Mouse (Mus musculus) hindbrain, embryonic 13.5 days (tissue): Measurements from ENCODE around the gene Fabp1. TPM values are rescaled to one million over a fixed set of nuclear protein-coding genes. Genes with fewer than 3 reads are reported as not detected.

Source experiments
- ATAC-seq: fragments of 200-750 bp; cut with Nextera tagmentation; 2 replicates; pipeline ENCODE4 v1.8.0; 2017; ENCODE audit warnings: moderate TSS enrichment; ENCODE audit not compliant: low FRiP score
- H3K27ac ChIP-seq: fragments of 300-500 bp; sonication (generic); 2 replicates; pipeline ENCODE4 v1.5.1; 2015; ENCODE audit warnings: inconsistent platforms, mild to moderate bottlenecking, moderate library complexity
- H3K27me3 ChIP-seq: fragments of 300-500 bp; sonication (generic); 2 replicates; pipeline ENCODE4 v1.6.1; 2015; ENCODE audit warnings: mild to moderate bottlenecking, inconsistent platforms
- H3K36me3 ChIP-seq: fragments of 300-500 bp; sonication (generic); 2 replicates; pipeline ENCODE4 v1.6.1; 2015; ENCODE audit warnings: mild to moderate bottlenecking, inconsistent platforms
- H3K4me1 ChIP-seq: fragments of 300-500 bp; sonication (generic); replicated peaks from 2 replicates; pipeline ENCODE4 v1.6.1; 2015; ENCODE audit warnings: inconsistent platforms
- H3K4me2 ChIP-seq: fragments of 300-500 bp; sonication (generic); 2 replicates; pipeline ENCODE4 v1.6.1; 2015; ENCODE audit warnings: inconsistent platforms, mild to moderate bottlenecking, moderate library complexity
- H3K4me3 ChIP-seq: fragments of 300-500 bp; sonication (generic); 2 replicates; pipeline ENCODE4 v1.5.1; 2015; ENCODE audit warnings: mild to moderate bottlenecking, inconsistent platforms
- H3K9ac ChIP-seq: fragments of 300-500 bp; sonication (generic); 2 replicates; pipeline ENCODE4 v1.6.1; 2015; ENCODE audit warnings: mild to moderate bottlenecking, inconsistent platforms
- H3K9me3 ChIP-seq: fragments of 300-500 bp; sonication (generic); 2 replicates; pipeline ENCODE4 v1.6.1; 2016; ENCODE audit warnings: inconsistent platforms
- WGBS: fragments of 180-500 bp; shearing (Covaris S2); methylation state at CpG from one replicate; pipeline ENCODE4 v1.1.7; 2015; 5-methylcytosine and 5-hydroxymethylcytosine counted together
- polyA plus RNA-seq: library from polyadenylated mRNA; unstranded; fragments of >200 nt; fragmentation: Nextera tagmentation; extraction: Ambion mirVana; gene quantifications from 2 replicates; pipeline ENCODE4 v1.2.1, GENCODE M21; 2015

The Fabp1 gene
- not detected in 2 replicates for polyA plus RNA-seq

DNA sequence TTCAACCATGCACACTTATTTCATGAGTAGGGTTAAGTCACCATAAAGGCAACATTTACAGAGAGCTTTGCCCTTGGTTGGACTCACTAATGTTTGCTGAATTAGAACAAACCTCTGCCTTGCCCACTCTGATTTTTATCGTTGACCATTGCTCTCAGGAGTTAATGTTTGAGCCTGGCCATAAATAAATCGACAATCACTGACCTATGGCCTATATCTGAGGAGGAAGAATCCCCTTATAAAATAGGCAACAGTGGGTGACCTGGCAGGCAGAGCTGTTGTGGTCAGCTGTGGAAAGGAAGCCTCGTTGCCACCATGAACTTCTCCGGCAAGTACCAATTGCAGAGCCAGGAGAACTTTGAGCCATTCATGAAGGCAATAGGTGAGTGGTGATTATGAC lies at the start of gene Fabp1:
Gene Fabp1, plus strand, starts transcription at position 216 of the 400 bp plus-strand sequence.
- H3K27ac ChIP-seq: no peak within 1 kb of the TSS
- no peak within 1 kb of the TSS for H3K4me3 ChIP-seq
- H3K4me2 ChIP-seq: no peak within 1 kb of the TSS
- H3K4me1 ChIP-seq: no peaks in the 10 kb centered on the region
- H3K36me3 ChIP-seq: no peaks in the 10 kb centered on the region
- H3K9me3 ChIP-seq: no peaks in the 10 kb centered on the region
- H3K27me3 ChIP-seq: no peaks in the 10 kb centered on the region
- WGBS: 86% methylated on average over 4 of the region's 4 CpGs
- ATAC-seq: no peak
- H3K9ac ChIP-seq: no peak within 1 kb of the TSS

DNA sequence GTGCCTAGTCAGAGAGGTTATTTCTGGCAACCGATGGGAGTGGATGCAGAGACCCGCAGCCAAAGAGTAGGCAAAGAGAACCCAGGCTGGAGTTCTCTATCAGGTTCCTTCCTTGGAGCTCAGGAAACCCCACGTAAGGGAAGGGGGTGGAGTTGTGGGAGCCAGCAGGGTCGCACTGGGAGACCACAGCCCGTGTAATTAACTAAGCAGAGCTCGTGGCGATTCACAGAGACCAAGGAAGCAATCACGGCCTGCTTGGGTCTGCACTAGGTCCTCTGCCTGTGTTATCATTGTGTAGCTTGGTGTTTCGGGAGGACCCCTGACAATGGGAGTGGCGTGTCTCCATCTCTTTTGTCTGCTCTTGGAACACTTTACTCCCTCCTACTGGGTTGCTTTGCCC lies 48.5 kb upstream of the Fabp1 start:
- no peak overlapping the region for H3K27ac ChIP-seq
- no peaks in the 10 kb centered on the region for H3K27me3 ChIP-seq
- no peak overlapping the region for H3K9ac ChIP-seq
- H3K9me3 ChIP-seq: no peaks in the 10 kb centered on the region
- no peak overlapping the region for H3K4me3 ChIP-seq
- no peaks in the 10 kb centered on the region for H3K36me3 ChIP-seq
- H3K4me2 ChIP-seq: no peak overlapping the region
- 35% methylated on average over 10 of the region's 10 CpGs for WGBS
- ATAC-seq: no peak
- H3K4me1 ChIP-seq: no peaks in the 10 kb centered on the region

- 87% methylated on average over 4 of the region's 4 CpGs for WGBS
- H3K36me3 ChIP-seq: no peaks in the 10 kb centered on the region
- H3K4me1 ChIP-seq: no peaks in the 10 kb centered on the region
- no peak overlapping the region for H3K4me3 ChIP-seq
- no peak overlapping the region for H3K27ac ChIP-seq
- no peak overlapping the region for H3K4me2 ChIP-seq
- no peaks in the 10 kb centered on the region for H3K9me3 ChIP-seq
- no peaks in the 10 kb centered on the region for H3K27me3 ChIP-seq
- no peak overlapping the region for H3K9ac ChIP-seq
- no peak for ATAC-seq
Observed at GRCm38 (mm10) chr6:71153486-71153885, 46.1 kb upstream of the Fabp1 start.

- Histone ChIP-seq H3K4me1 (no peaks in the 10 kb centered on the region), H3K27me3 (no peaks in the 10 kb centered on the region), H3K4me2 (no peak overlapping the region), H3K4me3 (no peak overlapping the region), H3K27ac (no peak overlapping the region), H3K9ac (no peak overlapping the region), H3K9me3 (no peaks in the 10 kb centered on the region), H3K36me3 (no peaks in the 10 kb centered on the region)
- ATAC-seq: no peak
- 80% methylated on average over 6 of the region's 6 CpGs for WGBS
Observed at GRCm38 (mm10) chr6:71154861-71155260, 44.8 kb upstream of the Fabp1 start.

DNA sequence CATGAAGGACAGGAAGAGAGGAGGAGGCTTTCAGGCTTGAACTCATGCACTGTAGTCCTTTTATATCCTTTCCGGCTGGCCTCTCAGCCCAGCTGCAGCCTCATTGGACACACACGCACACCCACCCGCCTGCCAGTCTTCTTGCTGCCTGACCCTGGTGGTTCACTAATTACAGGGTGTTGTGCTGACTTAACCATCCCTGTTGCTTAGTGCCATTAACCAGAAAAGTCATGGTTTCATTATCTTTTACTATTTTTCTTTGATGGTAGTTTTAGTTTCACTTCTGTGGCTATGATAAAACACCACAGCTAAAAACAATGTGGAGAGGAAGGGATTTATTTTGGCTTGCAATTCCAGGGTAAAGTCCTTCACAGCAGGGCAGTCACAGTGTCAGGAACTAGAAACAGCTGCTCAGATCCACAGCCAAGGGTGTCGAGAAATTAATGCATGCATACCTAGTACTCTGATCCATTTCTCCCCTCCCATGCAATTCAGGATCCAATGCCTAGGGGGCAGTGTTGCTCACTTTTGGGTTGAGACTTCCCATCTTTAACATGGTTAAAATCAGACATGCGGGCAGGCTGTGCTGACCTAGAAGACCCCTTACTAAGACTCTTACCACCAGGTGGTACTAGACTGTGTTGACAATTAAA lies 42.8 kb upstream of the Fabp1 start:
- Histone ChIP-seq H3K9ac (no peak overlapping the region), H3K4me1 (no peaks in the 10 kb centered on the region), H3K4me3 (no peak overlapping the region), H3K27ac (no peak overlapping the region), H3K36me3 (no peaks in the 10 kb centered on the region), H3K9me3 (no peaks in the 10 kb centered on the region), H3K4me2 (no peak overlapping the region), H3K27me3 (no peaks in the 10 kb centered on the region)
- 77% methylated on average over 5 of the region's 5 CpGs for WGBS
- no peak for ATAC-seq

DNA sequence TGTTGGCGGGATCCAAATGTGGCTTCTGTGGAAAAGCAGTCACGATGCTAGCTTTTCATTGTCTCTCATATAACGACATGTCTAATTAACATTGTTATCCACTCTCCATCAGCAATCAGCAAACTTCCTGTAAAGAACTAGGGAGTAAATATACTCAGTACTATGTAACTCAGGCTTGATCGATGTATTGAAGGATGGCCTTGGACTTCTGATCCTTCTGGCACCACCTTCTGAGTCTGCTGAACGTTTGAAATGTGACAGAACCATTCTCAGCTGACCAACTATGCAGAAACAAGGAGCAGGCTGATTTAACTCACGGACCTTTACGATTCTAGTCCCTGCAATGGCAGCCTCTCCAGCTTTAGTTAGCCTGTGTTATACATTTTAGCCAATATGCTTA lies 38.3 kb upstream of the Fabp1 start:
- Histone ChIP-seq H3K27ac (no peak overlapping the region), H3K4me1 (no peaks in the 10 kb centered on the region), H3K9me3 (no peaks in the 10 kb centered on the region), H3K27me3 (no peaks in the 10 kb centered on the region), H3K4me3 (no peak overlapping the region), H3K4me2 (no peak overlapping the region), H3K9ac (no peak overlapping the region), H3K36me3 (no peaks in the 10 kb centered on the region)
- WGBS: 83% methylated on average over 7 of the region's 7 CpGs
- no peak for ATAC-seq

GRCm38 (mm10) chr6:71162269-71162668 lies 37.4 kb upstream of the Fabp1 start:
- Histone ChIP-seq H3K9ac (no peak overlapping the region), H3K27me3 (no peaks in the 10 kb centered on the region), H3K36me3 (no peaks in the 10 kb centered on the region), H3K4me1 (no peaks in the 10 kb centered on the region), H3K4me3 (no peak overlapping the region), H3K9me3 (no peaks in the 10 kb centered on the region), H3K4me2 (no peak overlapping the region), H3K27ac (no peak overlapping the region)
- no peak for ATAC-seq
- WGBS: 61% methylated on average over 4 of the region's 4 CpGs

GRCm38 (mm10) chr6:71164394-71164793 lies 35.2 kb upstream of the Fabp1 start:
- Histone ChIP-seq H3K4me1 (no peaks in the 10 kb centered on the region), H3K4me3 (no peak overlapping the region), H3K4me2 (no peak overlapping the region), H3K9ac (no peak overlapping the region), H3K27me3 (no peaks in the 10 kb centered on the region), H3K36me3 (no peaks in the 10 kb centered on the region), H3K9me3 (no peaks in the 10 kb centered on the region), H3K27ac (no peak overlapping the region)
- WGBS: 40% methylated on average over 6 of the region's 6 CpGs
- ATAC-seq: no peak

- WGBS: 62% methylated on average over 6 of the region's 6 CpGs
- ATAC-seq: 0 out of 2 replicates have a peak, but pooled peaks have one; percentile 17
Observed at GRCm38 (mm10) chr6:71166551-71167169, 33.0 kb upstream of the Fabp1 start.

GRCm38 (mm10) chr6:71172812-71173580 lies 26.6 kb upstream of the Fabp1 start:
- Histone ChIP-seq H3K9ac (no peak overlapping the region), H3K4me3 (no peak overlapping the region), H3K27me3 (no peaks in the 10 kb centered on the region), H3K4me1 (no peaks in the 10 kb centered on the region), H3K9me3 (no peaks in the 10 kb centered on the region), H3K4me2 (no peak overlapping the region), H3K27ac (no peak overlapping the region), H3K36me3 (no peaks in the 10 kb centered on the region)
- ATAC-seq: no peak
- WGBS: 91% methylated on average over 10 of the region's 10 CpGs

More at GRCm38 (mm10) chr6:71166551-71167169, 33.0 kb upstream of the Fabp1 start:
- Histone ChIP-seq H3K27me3 (no peaks in the 10 kb centered on the region), H3K4me2 (no peak overlapping the region), H3K9ac (no peak overlapping the region), H3K36me3 (no peaks in the 10 kb centered on the region), H3K4me3 (no peak overlapping the region), H3K9me3 (no peaks in the 10 kb centered on the region), H3K27ac (no peak overlapping the region), H3K4me1 (no peaks in the 10 kb centered on the region)

DNA sequence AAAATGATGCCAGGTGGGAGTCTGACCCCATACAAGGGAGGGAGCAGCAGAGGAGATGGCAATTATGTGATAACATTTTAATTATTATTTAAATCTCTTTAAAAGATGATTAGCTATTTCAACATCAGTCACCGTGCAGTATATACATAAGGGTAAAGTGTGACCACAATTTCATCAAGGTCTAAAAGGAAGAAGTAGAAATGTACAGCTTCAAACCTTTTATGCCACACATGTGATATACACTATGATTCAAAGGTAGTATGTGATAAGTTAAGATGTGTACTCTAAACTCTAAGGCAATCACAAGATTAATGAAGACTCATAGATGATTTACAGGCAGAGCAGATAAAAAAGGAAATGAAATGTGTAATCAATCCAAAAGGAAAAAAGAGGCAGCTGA lies 19.0 kb upstream of the Fabp1 start:
- Histone ChIP-seq H3K27me3 (no peaks in the 10 kb centered on the region), H3K9me3 (no peaks in the 10 kb centered on the region), H3K27ac (no peak overlapping the region), H3K9ac (no peak overlapping the region), H3K36me3 (no peaks in the 10 kb centered on the region), H3K4me3 (no peak overlapping the region), H3K4me2 (no peak overlapping the region), H3K4me1 (no peaks in the 10 kb centered on the region)
- ATAC-seq: no peak
- 88% methylated on average over 1 of the region's 1 CpGs for WGBS

GRCm38 (mm10) chr6:71184941-71185604 lies 14.6 kb upstream of the Fabp1 start:
- Histone ChIP-seq H3K9me3 (no peaks in the 10 kb centered on the region), H3K27me3 (no peaks in the 10 kb centered on the region), H3K9ac (no peak overlapping the region), H3K4me3 (no peak overlapping the region), H3K4me2 (no peak overlapping the region), H3K27ac (no peak overlapping the region), H3K4me1 (no peaks in the 10 kb centered on the region), H3K36me3 (no peaks in the 10 kb centered on the region)
- no peak for ATAC-seq
- 89% methylated on average over 7 of the region's 7 CpGs for WGBS
